Mouse (Mus musculus) embryonic stem cell, embryonic (primary cell): ENCODE results near the gene Rsf1.

ENCODE experiments used
- CTCF ChIA-PET, 4 experiments: fragments of 300-600 bp in 2 of 4; fragments of 350-600 bp in 2 of 4; sonication (Branson Sonifier 250); formaldehyde crosslinking; loops; one replicate each; lab custom pipeline; 2022; ENCODE audit warnings: inconsistent platforms in 2 of 4; lab: Charles Lee
- POLR2A ChIA-PET, 4 experiments: fragments of 300-600 bp in 2 of 4; fragments of 350-600 bp in 2 of 4; sonication (Branson Sonifier 250); formaldehyde crosslinking; loops; one replicate each; lab custom pipeline; 2022; ENCODE audit warnings: antibody characterized with exemption in 4 of 4, inconsistent platforms in 1 of 4; lab: Charles Lee

Gene Rsf1

GRCm38 (mm10) chr7:97726778-97727177 is 147.1 kb downstream of the Rsf1 start:
- ChIA-PET POLR2A (interaction anchor here (0.7 to 3.6 kb wide), 10 partner anchors 10 to 666 kb away, joined by 3 to 13 read pairs (median 4); partner anchors contain the start of gene Aqp11 (in 3 of the 4)), CTCF (interaction anchor here in 1 of 4 experiments (1.0 kb wide), 1 partner anchor 21 kb away, joined by 4 read pairs; no protein-coding TSS in a partner anchor)

DNA sequence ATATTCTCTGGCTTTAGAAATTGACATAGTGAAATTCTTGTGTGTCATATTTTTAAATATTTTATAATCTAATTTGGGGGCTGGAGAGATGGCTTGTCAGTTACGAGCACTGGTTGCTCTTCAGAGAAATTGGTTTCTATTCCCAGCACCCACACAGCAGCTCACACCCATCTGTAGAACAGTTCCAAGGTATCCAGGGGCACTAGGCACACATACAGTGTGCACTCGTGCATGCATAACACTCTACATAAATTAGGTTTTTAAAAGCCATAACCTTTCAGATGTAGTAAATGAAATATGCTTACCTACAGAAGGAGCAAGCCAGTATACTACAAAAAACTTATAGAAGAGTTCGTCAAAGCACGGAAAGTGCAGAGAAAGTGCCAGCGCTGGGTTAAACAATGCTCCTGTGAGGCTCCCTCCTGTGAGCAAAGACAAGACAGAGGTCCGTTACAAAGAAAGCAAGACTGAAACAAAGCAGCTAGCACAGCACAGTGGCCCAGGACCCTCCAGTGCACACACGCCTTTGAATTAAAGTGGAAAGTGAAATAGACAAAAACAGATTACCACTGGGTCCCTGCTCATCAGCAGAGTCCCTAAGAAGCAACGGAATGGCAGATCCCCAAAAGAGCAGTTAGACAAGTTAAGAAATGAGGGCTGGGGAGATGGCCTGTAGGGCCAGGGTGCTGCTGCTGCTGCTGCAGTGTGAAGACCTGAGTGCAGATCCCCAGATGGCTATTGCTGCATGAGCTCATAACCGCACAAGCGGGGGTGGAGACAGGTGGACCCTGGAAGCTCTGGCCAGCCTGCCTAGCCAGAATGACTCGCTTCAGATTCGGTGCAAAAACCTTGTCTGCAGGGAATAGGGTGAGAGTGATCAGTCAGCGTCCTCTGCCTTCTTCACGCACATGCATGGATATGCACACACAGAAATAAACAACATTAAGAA is 149.3 kb downstream of the Rsf1 start:
- CTCF ChIA-PET: interaction anchor here in 1 of 4 experiments (1.4 kb wide), 1 partner anchor 9 kb away, joined by 9 read pairs; the partner anchor contains the start of gene Aqp11
- POLR2A ChIA-PET: interaction anchor here (0.6 to 3.8 kb wide), 13 partner anchors 9 to 361 kb away, joined by 3 to 21 read pairs (median 4); partner anchors contain the start of genes Aqp11 (in 3 of the 4), Aamdc (in 1 of the 4) and Rsf1 (in 1 of the 4)

DNA sequence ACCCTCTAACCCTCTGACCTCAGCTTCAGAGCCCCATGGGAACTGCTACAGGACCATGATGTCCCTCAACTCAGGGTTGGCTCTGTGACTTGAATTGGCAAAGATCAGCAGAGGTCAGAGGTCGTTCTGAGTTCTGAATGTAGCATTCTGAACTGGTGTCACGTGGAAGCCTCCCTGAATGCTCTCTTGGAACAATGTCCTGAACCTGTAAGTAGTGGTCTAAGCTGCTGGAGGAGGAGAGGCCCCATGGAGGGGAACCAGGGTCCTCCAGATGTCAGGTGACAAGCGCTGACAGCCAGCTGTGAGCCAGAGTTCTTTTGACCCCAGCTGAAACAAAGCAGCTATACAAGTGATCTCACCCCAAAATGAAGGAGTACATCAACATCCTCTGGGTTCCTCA is 150.7 kb downstream of the Rsf1 start:
- POLR2A ChIA-PET: interaction anchor here in 3 of 4 experiments (0.6 to 3.8 kb wide), 6 partner anchors 8 to 427 kb away, joined by 3 to 21 read pairs (median 6); partner anchors contain the start of genes Aamdc (in 1 of the 3) and Aqp11 (in 1 of the 3)
- CTCF ChIA-PET: no interaction called here

DNA sequence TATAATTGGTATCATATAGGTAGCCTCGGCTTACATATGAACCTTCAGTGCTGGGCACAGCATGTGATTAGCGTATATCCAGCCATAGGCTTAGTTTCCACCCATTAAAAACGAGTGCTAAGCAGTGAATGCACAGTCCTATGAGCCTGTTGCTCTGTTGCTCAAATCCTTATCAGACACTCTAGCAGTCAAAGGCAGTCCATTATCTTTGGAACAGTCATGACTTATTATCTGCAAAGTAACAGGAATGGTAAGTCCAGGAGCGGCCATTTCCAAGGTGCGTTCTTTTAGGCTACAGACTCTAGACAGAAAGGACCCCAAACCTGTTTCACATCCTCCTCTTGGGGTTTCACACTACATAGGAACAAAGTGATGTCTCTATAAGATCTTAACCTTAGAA is 153.9 kb downstream of the Rsf1 start:
- ChIA-PET POLR2A (interaction anchor here in 2 of 4 experiments (1.1 kb wide), 2 partner anchors 14 to 15 kb away, joined by 3 read pairs; no protein-coding TSS in a partner anchor), CTCF (interaction anchor here in 1 of 4 experiments (0.7 kb wide), 1 partner anchor 399 kb away, joined by 3 read pairs; no protein-coding TSS in a partner anchor)

DNA sequence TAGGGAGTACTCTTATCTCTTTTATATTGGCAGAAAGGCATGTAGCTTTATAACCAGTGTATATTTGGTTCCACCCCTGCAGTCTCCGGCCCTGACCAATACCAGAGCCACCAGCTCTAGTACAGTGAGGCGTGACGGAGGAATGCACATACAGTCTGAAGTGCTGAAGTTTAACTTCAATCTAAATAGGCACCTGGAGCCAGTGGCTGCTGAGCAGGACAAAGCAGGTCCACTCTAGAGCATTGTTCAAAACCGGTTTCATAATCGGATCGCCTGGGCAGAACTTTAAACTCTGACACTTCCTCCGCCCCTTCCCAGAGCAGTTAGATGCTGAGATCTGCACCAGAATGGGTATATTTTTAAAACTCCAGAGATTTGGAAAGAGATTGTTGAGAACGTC is 155.3 kb downstream of the Rsf1 start:
- ChIA-PET POLR2A (interaction anchor here in 2 of 4 experiments (1.1 to 8.5 kb wide), 2 partner anchors 15 to 16 kb away, joined by 4 to 64 read pairs; no protein-coding TSS in a partner anchor), CTCF (interaction anchor here in 1 of 4 experiments (0.6 kb wide), 1 partner anchor 398 kb away, joined by 4 read pairs; no protein-coding TSS in a partner anchor)

GRCm38 (mm10) chr7:97735886-97736420 is 156.3 kb downstream of the Rsf1 start:
- CTCF ChIA-PET: interaction anchor here in 1 of 4 experiments (0.7 kb wide), 1 partner anchor 10 kb away, joined by 3 read pairs; no protein-coding TSS in a partner anchor
- POLR2A ChIA-PET: interaction anchor here in 2 of 4 experiments (0.6 to 8.5 kb wide), 3 partner anchors 15 to 293 kb away, joined by 3 to 64 read pairs (median 5); partner anchors contain the start of gene Clns1a (in 1 of the 2)

GRCm38 (mm10) chr7:97737256-97737637 is 157.6 kb downstream of the Rsf1 start:
- POLR2A ChIA-PET: interaction anchor here (0.6 to 8.5 kb wide), 32 partner anchors 8 to 366 kb away, joined by 3 to 64 read pairs (median 5); partner anchors contain the start of genes Aamdc (in 2 of the 4), Clns1a (in 2 of the 4), Rsf1 (in 2 of the 4) and Alg8 (in 1 of the 4)
- CTCF ChIA-PET: interaction anchor here in 2 of 4 experiments (1.0 to 1.8 kb wide), 9 partner anchors 8 to 454 kb away, joined by 3 to 23 read pairs (median 5); no protein-coding TSS in a partner anchor

DNA sequence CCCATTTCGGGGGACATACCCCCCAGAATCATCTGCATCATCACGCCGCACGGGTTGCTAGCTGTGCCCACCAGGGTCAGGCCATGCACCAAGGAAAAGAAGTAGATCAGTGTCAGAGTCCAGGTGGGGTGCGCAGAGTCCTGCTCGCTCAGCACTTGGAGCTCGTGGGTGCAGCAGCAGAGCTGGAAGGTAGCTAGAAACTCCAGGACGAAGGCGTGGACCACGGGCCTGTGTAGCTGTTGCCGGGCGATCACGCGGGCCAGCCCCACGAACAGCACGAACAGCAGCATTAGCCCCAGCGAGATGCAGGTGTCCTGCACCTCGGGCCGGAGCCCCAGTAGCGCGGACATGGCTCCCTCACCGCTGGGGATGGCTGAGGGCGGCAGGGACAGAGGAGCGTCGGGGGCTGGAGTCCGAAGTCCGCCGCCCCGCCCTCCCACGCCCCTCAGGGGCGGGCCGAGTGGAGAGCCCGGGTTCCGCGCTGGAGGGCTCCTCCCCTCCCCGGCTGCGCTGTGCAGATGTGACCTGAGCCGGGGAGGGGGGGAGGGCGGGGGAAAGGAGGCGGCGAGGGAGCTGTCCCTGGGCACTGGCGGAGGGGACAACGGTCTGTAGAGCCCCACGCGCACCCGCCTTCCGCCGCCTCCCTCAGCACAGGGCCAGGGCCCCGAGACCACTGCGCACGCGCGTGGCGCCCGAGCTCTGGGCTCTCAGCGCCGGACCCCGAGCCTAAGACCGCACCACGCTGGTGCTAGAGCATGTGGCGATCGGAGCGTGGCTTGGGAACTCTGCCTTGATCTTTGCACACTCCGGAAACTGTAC is 158.2 kb downstream of the Rsf1 start, which contains the start of gene Aqp11:
Aqp11 (minus strand) TSS at position 652 of the 819 bp plus-strand sequence.
- POLR2A ChIA-PET: interaction anchor here (0.5 to 8.5 kb wide), 52 partner anchors 9 to 624 kb away, joined by 3 to 64 read pairs (median 4); partner anchors contain the start of genes Aamdc (in 2 of the 4), Rsf1 (in 2 of the 4), Alg8 (in 1 of the 4) and Clns1a (in 1 of the 4)
- CTCF ChIA-PET: interaction anchor here in 3 of 4 experiments (0.6 to 1.8 kb wide), 11 partner anchors 8 to 453 kb away, joined by 3 to 23 read pairs (median 4); no protein-coding TSS in a partner anchor

GRCm38 (mm10) chr7:97740948-97741347 is 161.3 kb downstream of the Rsf1 start:
- ChIA-PET POLR2A (interaction anchor here in 2 of 4 experiments (0.5 to 8.5 kb wide), 14 partner anchors 11 to 1105 kb away, joined by 3 to 64 read pairs (median 3); partner anchors contain the start of genes Alg8 (in 2 of the 2), Aamdc (in 1 of the 2), Kctd21 (in 1 of the 2) and Rsf1 (in 1 of the 2)), CTCF (interaction anchor here in 3 of 4 experiments (0.6 to 2.2 kb wide), 7 partner anchors 9 to 364 kb away, joined by 3 to 7 read pairs (median 3); no protein-coding TSS in a partner anchor)

GRCm38 (mm10) chr7:97741756-97742291 is 162.1 kb downstream of the Rsf1 start:
- ChIA-PET CTCF (interaction anchor here in 2 of 4 experiments (1.2 to 2.2 kb wide), 6 partner anchors 22 to 600 kb away, joined by 3 to 7 read pairs (median 4); no protein-coding TSS in a partner anchor), POLR2A (interaction anchor here (0.5 to 8.5 kb wide), 9 partner anchors 10 to 186 kb away, joined by 3 to 64 read pairs (median 4); no protein-coding TSS in a partner anchor)
